Mouse (Mus musculus): ENCODE data around the gene Lrguk. TPM values are rescaled to one million over a fixed set of nuclear protein-coding genes. Genes with fewer than 3 reads are reported as not detected.
A peak's percentile ranks its signal among the peaks of the same experiment; 100 is the strongest.

The Lrguk gene
- total and polyA plus RNA-seq, 3 experiments = 0.12 to 1.6 TPM; not detected in 1

- Histone ChIP-seq H3K9ac (ENCODE audit: control insufficient read depth, low read depth, low read length, poor library complexity, severe bottlenecking) (no peak overlapping the region), H3K4me1 (ENCODE audit: control insufficient read depth in 1 of 2, insufficient read depth in 2 of 2, low read length in 2 of 2) (no peaks in the 10 kb centered on the region), H3K79me2 (ENCODE audit: control insufficient read depth, insufficient read depth, low read length, poor library complexity) (no peaks in the 10 kb centered on the region), H3K4me3 (ENCODE audit: control insufficient read depth in 1 of 2, insufficient read depth in 1 of 2, low read depth in 2 of 2, low read length in 2 of 2) (peak overlapping the region in 1 of 2 experiments; percentile 7; a peak in 1 of 4 replicates), H3K27ac (ENCODE audit: control insufficient read depth, low read depth, low read length) (no peak overlapping the region), H3K36me3 (ENCODE audit: control insufficient read depth in 1 of 2, insufficient read depth in 2 of 2, low read length in 2 of 2) (no peaks in the 10 kb centered on the region), H3K27me3 (ENCODE audit: control insufficient read depth in 1 of 2, insufficient read depth in 2 of 2, low read length in 2 of 2) (no peaks in the 10 kb centered on the region), H3K9me3 (replicated peaks; ENCODE audit: insufficient read depth, low read length) (no peaks in the 10 kb centered on the region)
- TF ChIP-seq POLR2AphosphoS2 (IDR thresholded peaks at IDR 0.05; ENCODE audit: low read length) = no peak
- TF ChIP-seq MYC (IDR thresholded peaks at IDR 0.05; ENCODE audit: low read depth, low read length) = no peak
- TF ChIP-seq RAD21 (IDR thresholded peaks at IDR 0.05; ENCODE audit: low read depth, low read length) = peak; percentile 90
- TF ChIP-seq CTCF (IDR thresholded peaks at IDR 0.05 in 2 of 3, conservative IDR thresholded peaks at IDR 0.05 in 1 of 3; ENCODE audit: control insufficient read depth in 1 of 3, insufficient read depth in 1 of 3, low read depth in 2 of 3, low read length in 3 of 3, poor library complexity in 1 of 3, severe bottlenecking in 1 of 3) = peak; percentile 82 to 99 (median 91)
- TF ChIP-seq USF2 (IDR thresholded peaks at IDR 0.05; ENCODE audit: borderline replicate concordance in 1 of 2, insufficient read depth in 1 of 2, low read depth in 1 of 2, low read length in 2 of 2) = no peak
- TF ChIP-seq SMC3 (IDR thresholded peaks at IDR 0.05; ENCODE audit: low read depth, low read length) = peak; percentile 93
- TF ChIP-seq ZC3H11A (IDR thresholded peaks at IDR 0.05; ENCODE audit: low read depth, low read length) = peak; percentile 73
- peak; percentile 83 for DNase-seq (ENCODE audit: low read depth, low spot score)
Measured at GRCm38 (mm10) chr6:34040624-34041235, 11.5 kb downstream of the Lrguk start.

GRCm38 (mm10) chr6:34041589-34042280, 12.5 kb downstream of the Lrguk start:
- Histone ChIP-seq H3K27ac (ENCODE audit: control insufficient read depth, low read depth, low read length) (no peak overlapping the region), H3K27me3 (ENCODE audit: control insufficient read depth in 1 of 2, insufficient read depth in 2 of 2, low read length in 2 of 2) (no peaks in the 10 kb centered on the region), H3K4me1 (ENCODE audit: control insufficient read depth in 1 of 2, insufficient read depth in 2 of 2, low read length in 2 of 2) (no peaks in the 10 kb centered on the region), H3K9me3 (replicated peaks; ENCODE audit: insufficient read depth, low read length) (no peaks in the 10 kb centered on the region), H3K9ac (ENCODE audit: control insufficient read depth, low read depth, low read length, poor library complexity, severe bottlenecking) (no peak overlapping the region), H3K79me2 (ENCODE audit: control insufficient read depth, insufficient read depth, low read length, poor library complexity) (no peaks in the 10 kb centered on the region), H3K4me3 (ENCODE audit: control insufficient read depth in 1 of 2, insufficient read depth in 1 of 2, low read depth in 2 of 2, low read length in 2 of 2) (no peak overlapping the region), H3K36me3 (ENCODE audit: control insufficient read depth in 1 of 2, insufficient read depth in 2 of 2, low read length in 2 of 2) (no peaks in the 10 kb centered on the region)
- TF ChIP-seq ETS1 (IDR thresholded peaks at IDR 0.05; ENCODE audit: low read depth, low read length) (no peak), ZKSCAN1 (IDR thresholded peaks at IDR 0.05; ENCODE audit: low read depth, low read length) (no peak), CHD2 (IDR thresholded peaks at IDR 0.05; ENCODE audit: low read length) (no peak), MYC (IDR thresholded peaks at IDR 0.05; ENCODE audit: low read depth, low read length) (no peak), CHD1 (IDR thresholded peaks at IDR 0.05; ENCODE audit: low read depth, low read length) (no peak), CTCF (IDR thresholded peaks at IDR 0.05 in 2 of 3, conservative IDR thresholded peaks at IDR 0.05 in 1 of 3; ENCODE audit: control insufficient read depth in 1 of 3, insufficient read depth in 1 of 3, low read depth in 2 of 3, low read length in 3 of 3, poor library complexity in 1 of 3, severe bottlenecking in 1 of 3) (no peak), POLR2A (IDR thresholded peaks at IDR 0.05; ENCODE audit: control insufficient read depth in 1 of 2, insufficient read depth in 1 of 2, low read depth in 1 of 2, low read length in 2 of 2, poor library complexity in 1 of 2) (no peak), UBTF (IDR thresholded peaks at IDR 0.05; ENCODE audit: borderline replicate concordance, insufficient read depth, low read depth, low read length) (no peak), MXI1 (IDR thresholded peaks at IDR 0.05; ENCODE audit: low read depth, low read length) (no peak), NELFE (IDR thresholded peaks at IDR 0.05; ENCODE audit: low read depth, low read length) (no peak), JUND (IDR thresholded peaks at IDR 0.05; ENCODE audit: low read depth, low read length) (no peak), ELF1 (IDR thresholded peaks at IDR 0.05; ENCODE audit: low read depth, low read length) (no peak), BHLHE40 (IDR thresholded peaks at IDR 0.05; ENCODE audit: borderline replicate concordance, low read depth, low read length) (no peak), TBP (IDR thresholded peaks at IDR 0.05; ENCODE audit: low read depth, low read length) (no peak), ZMIZ1 (IDR thresholded peaks at IDR 0.05; ENCODE audit: low read depth, low read length) (no peak), POLR2AphosphoS2 (IDR thresholded peaks at IDR 0.05; ENCODE audit: low read length) (no peak), MEF2A (IDR thresholded peaks at IDR 0.05; ENCODE audit: extremely low read depth, insufficient replicate concordance, low read depth, low read length, poor library complexity, severe bottlenecking) (no peak), MAZ (IDR thresholded peaks at IDR 0.05; ENCODE audit: low read depth, low read length) (no peak), ZC3H11A (IDR thresholded peaks at IDR 0.05; ENCODE audit: low read depth, low read length) (no peak)
- DNase-seq (ENCODE audit: low read depth, low spot score) = no peak
